Mouse (Mus musculus) testis, postnatal 10 days (tissue): ENCODE measurements around the gene Dlk1.
"Not testable (repeated sequence)": the region's sequence is repeated elsewhere in the genome, so short reads cannot be mapped to it uniquely, and the experiment has no call there.

Source experiments
- DNase-seq: peaks from one replicate; pipeline ENCODE4 v3.0.0; 2021; ENCODE audit warnings: low spot score

Gene Dlk1

GRCm38 (mm10) chr12:109474187-109474606 lies 21.6 kb downstream of the Dlk1 start:
- no peak for DNase-seq

GRCm38 (mm10) chr12:109475501-109475900 lies 22.9 kb downstream of the Dlk1 start:
- DNase-seq = no peak

- DNase-seq = not testable (repeated sequence)
Observed at GRCm38 (mm10) chr12:109486525-109486924, 33.9 kb downstream of the Dlk1 start.

GRCm38 (mm10) chr12:109491701-109492100 lies 39.1 kb downstream of the Dlk1 start:
- no peak for DNase-seq

DNA sequence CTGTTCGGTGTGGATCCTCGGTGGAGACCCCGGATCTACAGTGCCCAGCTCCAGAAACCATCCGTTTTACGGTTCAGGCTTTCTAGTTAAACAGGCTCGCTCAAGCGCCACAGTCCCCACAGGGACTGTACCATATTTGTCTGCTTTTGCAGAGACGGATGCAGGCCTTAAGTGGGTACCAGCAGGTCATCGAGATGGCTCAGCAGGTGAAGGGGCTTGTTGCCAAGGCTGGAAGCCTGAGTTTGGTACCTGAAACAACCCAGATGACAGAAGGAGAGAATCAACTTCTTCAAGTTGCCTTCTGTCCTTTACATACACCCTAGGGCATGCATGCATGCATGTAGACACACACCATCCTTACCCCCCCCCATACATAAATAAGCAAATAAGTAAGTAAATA lies 40.8 kb downstream of the Dlk1 start:
- no peak for DNase-seq

- DNase-seq = no peak
Observed at GRCm38 (mm10) chr12:109495016-109495644, 42.5 kb downstream of the Dlk1 start.

- DNase-seq = no peak
Observed at GRCm38 (mm10) chr12:109496397-109496796, 43.8 kb downstream of the Dlk1 start.

DNA sequence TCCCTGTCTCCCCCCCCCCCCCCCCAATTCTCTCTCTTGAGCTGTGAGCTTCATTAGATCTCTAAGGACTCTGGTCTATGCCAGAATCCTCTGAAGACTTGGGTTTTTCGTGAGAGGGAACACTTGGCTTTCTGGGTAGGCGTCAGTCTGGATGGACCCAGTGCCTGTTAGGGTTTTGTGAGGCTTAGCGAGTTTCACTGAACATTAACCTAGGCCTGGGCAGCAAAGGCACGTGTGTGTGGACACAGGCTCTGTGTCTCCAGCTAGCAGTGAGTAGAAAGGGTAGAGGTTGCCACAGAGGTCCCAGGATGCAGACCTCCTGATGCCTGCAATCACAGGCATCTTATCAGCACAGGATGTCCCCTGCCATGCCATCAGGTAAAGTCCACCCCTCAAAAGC lies 48.4 kb downstream of the Dlk1 start:
- DNase-seq = no peak

DNA sequence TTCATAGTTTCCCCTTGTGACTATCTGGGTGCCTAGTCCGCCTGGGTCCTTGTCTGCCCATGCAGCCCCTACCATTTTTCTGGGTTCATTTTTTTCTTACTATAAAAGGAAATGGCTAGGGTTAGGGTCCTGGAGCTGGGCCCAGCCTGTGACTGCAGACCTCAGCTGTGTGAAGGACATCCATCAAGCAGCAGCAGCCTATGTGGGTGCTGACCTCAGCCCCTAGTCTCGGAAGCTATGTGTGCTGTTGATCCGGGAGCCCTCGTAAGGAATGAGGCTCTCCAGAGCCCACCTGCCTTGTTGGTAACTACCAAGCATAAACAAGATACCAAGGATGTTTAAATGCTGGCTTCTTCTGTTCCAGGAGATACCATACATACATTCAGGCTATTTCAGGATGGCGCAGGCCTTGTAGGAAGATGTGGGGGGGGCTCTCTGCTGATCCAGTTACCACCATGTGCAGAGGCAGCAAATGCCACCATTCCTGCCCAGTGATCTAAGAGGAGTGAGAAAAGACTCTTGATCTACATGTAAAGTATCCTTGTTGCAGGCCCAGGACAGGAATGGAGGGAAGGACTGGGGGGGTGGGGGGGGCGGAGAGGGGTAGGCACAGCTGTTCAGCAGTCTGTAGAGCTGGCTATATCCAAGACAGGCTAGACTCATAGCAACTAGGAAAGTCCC lies 49.9 kb downstream of the Dlk1 start:
- no peak for DNase-seq

GRCm38 (mm10) chr12:109507693-109508092 lies 55.1 kb downstream of the Dlk1 start:
- no peak for DNase-seq

DNA sequence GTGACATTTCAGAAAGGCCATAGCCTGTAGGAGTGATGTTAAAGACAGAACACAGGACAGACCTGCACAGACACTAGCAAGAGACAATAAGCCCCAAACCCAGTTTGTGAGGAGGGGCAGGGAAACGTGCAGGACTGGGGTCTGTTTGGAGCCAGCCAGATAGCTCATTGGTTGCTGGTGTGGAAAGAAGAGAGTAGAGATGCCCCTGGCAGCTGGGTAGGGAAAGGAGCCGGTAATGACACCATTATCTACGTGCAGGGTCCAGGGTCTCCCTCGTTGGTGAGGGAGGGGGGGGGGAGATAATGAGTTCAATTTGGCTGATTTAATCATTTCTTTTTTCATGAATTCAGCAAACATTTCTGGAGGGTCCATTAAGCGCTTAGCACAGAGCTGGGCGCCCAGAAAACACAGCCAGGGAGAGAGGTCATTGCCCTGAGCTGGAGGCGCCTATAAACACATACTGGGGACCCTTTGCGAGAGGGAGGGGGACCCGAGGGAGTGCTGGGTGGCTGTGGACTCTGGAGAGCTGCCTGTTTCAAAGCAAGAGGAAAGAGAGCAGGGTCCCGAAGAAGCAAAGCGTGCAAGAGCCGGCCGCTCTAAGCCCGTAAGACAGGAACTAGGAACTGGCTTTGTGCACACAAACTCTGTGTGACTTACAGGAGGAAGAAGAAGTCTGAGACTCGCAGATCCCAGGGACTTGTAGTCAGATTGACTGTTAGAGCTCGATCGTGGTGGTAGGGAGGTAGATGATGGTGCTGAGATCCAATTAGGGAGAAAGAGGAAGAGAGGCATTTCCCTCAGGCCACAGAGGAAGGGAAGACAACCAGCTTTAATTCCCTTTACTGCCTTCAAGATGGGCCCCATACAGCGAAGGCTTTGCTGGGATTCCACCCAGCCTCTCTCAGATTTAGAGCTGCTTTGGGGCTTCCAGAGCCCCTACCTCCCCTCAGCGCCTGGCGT lies 56.2 kb downstream of the Dlk1 start:
- DNase-seq = no peak

DNA sequence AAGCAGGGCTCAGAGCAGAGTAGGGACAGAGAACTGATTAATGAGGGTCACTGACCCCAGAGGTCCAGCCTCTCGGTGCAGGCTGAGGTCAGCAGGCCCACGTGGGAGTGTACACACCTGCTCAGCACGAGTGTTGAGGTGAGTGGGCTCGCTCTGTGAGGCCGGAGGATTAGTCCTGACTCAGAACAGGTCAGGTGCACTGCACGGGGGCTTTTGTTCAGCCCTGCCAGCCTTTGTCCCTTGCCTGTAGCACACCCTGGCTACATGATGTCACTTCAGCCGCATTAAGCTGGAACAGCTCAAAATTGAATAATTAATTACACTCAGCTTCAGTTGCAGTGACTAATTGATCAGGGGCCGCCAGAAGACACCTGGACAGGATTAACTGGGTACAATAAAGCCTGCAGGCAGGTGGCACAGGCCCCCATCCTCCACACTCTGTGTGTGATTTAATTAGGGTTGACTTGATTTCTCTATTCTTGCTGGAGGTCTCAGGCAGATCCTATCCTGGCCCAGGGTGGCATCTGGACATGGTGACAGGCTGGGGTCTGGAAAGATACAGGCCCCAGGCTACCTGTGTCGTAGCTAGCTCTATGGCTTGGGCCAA lies 57.0 kb downstream of the Dlk1 start:
- DNase-seq = no peak

GRCm38 (mm10) chr12:109510247-109510646 lies 57.6 kb downstream of the Dlk1 start:
- DNase-seq = no peak

DNA sequence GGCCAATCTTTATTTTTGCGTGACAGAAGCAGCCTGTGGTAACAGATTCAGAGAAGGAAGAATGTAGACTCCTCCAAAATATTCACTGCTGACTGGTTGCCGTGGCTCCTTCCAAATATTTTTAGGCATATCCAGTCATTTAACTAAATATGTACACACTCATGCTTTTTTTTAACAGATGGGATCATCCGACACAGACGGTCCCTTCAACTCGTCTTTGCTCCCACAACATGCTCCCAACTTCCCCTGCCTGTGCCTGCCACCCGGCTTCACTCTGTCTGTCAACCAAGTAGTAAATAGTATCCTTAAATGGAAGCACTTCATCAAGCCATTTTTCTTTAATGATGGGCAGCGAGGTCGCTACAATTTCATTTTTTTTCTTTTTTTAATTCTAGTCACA lies 58.8 kb downstream of the Dlk1 start:
- DNase-seq = no peak

GRCm38 (mm10) chr12:109512151-109512907 lies 59.7 kb downstream of the Dlk1 start:
- DNase-seq = no peak
